Mouse (Mus musculus): ENCODE measurements around the gene Prrt1. TPM values are rescaled to one million over a fixed set of nuclear protein-coding genes. Genes with fewer than 3 reads are reported as not detected.

Gene Prrt1
- polyA plus RNA-seq, 1 experiment from 2014 or later = 2.8 TPM

DNA sequence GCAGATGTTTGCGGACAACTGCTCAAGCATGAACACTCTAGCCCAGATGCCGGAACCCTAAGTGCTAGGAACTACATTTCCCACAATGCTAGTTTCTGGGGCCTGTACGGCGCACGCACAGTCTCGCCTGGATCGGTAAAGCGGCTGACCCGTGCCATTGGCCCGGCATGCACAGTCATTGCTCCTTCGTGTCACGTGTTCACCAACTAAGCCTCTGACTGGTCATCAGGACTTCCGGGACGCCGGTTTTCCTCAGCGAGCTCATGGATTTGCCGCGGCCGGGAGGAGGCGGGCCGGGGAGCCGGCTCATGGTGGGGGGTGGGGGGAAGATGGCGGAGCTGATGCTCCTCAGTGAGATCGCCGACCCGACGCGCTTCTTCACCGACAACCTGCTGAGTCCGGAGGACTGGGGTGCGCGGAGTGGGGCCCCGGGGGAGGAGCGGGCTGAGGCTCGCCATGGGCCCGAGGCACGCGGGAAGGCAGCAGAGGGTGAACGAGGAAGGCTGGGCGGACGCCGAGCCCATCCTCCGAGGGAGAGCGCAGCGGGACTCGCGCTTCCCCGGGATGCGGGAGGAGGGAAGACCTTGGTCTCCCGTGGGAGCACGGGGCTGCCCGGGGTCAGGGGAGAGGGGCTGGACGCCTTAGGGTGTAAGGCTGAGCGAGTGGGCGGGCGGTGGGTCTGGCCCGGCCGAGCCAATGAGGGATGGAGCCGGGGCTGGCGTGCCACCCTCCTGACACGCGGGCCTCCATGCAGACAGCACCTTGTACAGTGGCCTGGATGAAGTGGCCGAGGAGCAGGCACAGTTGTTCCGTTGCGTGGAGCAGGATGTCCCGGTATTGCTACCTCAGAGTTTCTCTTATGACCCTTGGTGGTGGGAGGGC, 17.8 kb downstream of the Prrt1 start, which contains the start of gene Atf6b:
Gene Atf6b (plus strand): TSS at position 241 of the 882 bp plus-strand sequence.
- H3K36me3 ChIP-seq (ENCODE audit: poor library complexity, severe bottlenecking) = peaks cover 38% of the 10 kb centered on the region
- H3K27ac ChIP-seq = peak within 1 kb of the TSS; percentile 60
- H3K4me1 ChIP-seq = peaks cover 31% of the 10 kb centered on the region
- peak within 1 kb of the TSS; percentile 91 for H3K4me2 ChIP-seq
- no peaks in the 10 kb centered on the region for H3K9me3 ChIP-seq (replicated peaks)
- H3K9ac ChIP-seq = peak within 1 kb of the TSS; percentile 89
- 1% methylated on average over 66 of the region's 66 CpGs for WGBS
- H3K4me3 ChIP-seq = peak within 1 kb of the TSS; percentile 93
- ATAC-seq = peak; percentile 97
- H3K27me3 ChIP-seq = no peaks in the 10 kb centered on the region

- H3K4me2 ChIP-seq = peak overlapping the region; percentile 91
- peaks cover 31% of the 10 kb centered on the region for H3K4me1 ChIP-seq
- peaks cover 50% of the 10 kb centered on the region for H3K36me3 ChIP-seq (ENCODE audit: poor library complexity, severe bottlenecking)
- H3K4me3 ChIP-seq = peak overlapping the region; percentile 93
- peak overlapping the region; percentile 89 for H3K9ac ChIP-seq
- ATAC-seq = no peak
- H3K27me3 ChIP-seq = no peaks in the 10 kb centered on the region
- H3K9me3 ChIP-seq (replicated peaks) = no peaks in the 10 kb centered on the region
- 85% methylated on average over 16 of the region's 16 CpGs for WGBS
- no peak overlapping the region for H3K27ac ChIP-seq
Observed at GRCm38 (mm10) chr17:34648141-34648890, 19.0 kb downstream of the Prrt1 start.

DNA sequence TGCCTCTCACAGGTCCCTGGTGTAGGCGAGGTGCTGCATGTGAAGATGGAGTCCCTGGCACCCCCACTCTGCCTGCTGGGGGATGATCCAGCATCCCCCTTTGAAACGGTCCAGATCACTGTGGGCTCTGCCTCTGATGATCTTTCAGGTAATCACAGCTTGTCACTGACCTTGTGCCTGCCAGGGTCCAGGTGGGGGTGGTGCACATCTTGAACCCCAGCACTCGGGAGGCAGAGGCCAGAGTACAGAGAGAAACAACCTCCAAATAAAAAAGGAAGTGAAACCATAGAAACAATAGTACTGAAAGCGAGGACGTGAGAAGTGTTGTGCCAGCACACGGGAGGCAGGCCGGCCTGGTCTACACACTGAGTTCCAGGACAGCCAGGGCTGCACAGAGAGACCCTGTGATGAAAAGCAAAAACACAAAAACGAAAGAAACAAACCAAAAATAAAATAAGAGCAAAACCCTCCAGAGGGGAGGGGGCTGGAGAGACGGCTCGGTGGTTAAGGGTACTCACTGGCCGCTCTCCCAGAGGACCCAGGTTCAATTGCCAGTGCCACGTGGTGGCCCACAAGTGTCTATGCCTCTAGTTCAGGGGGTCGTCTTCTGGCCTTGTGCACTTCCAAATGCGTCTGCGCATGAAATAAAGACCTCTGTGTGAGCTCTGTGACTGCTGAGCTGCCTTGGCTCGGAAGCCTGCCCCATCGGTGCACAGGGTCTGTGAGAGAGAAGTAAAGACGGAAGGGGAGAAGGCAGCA, 20.0 kb downstream of the Prrt1 start:
- Histone ChIP-seq H3K36me3 (ENCODE audit: poor library complexity, severe bottlenecking) (peaks cover 59% of the 10 kb centered on the region), H3K27ac (no peak overlapping the region), H3K4me2 (no peak overlapping the region), H3K9me3 (replicated peaks) (no peaks in the 10 kb centered on the region), H3K4me1 (peaks cover 31% of the 10 kb centered on the region), H3K9ac (no peak overlapping the region), H3K27me3 (no peaks in the 10 kb centered on the region), H3K4me3 (no peak overlapping the region)
- no peak for ATAC-seq
- 91% methylated on average over 18 of the region's 18 CpGs for WGBS

DNA sequence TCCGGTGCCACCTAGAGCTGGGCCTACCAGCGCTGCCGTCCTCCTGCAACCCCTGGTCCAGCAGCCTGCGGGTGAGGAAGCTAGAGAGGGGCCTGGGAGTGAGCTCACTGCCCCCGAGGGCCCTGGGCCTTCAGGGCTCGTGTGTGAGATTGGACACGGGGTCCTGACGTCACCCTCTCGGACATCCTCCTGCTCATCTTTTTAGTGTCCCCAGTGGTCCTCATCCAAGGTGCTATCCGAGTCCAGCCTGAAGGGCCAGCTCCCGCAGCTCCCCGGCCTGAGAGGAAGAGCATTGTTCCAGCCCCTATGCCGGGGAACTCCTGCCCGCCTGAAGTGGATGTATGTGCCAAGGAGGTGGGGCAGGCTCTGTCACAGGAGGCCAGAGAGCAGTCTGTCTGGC, 21.4 kb downstream of the Prrt1 start:
- Histone ChIP-seq H3K27ac (no peak overlapping the region), H3K4me1 (peaks cover 21% of the 10 kb centered on the region), H3K4me2 (no peak overlapping the region), H3K36me3 (ENCODE audit: poor library complexity, severe bottlenecking) (peaks cover 70% of the 10 kb centered on the region), H3K9me3 (replicated peaks) (no peaks in the 10 kb centered on the region), H3K9ac (peak overlapping the region; percentile 21; the same call in 1 of the 2 replicates), H3K27me3 (no peaks in the 10 kb centered on the region), H3K4me3 (no peak overlapping the region)
- ATAC-seq = no peak
- 92% methylated on average over 14 of the region's 14 CpGs for WGBS

DNA sequence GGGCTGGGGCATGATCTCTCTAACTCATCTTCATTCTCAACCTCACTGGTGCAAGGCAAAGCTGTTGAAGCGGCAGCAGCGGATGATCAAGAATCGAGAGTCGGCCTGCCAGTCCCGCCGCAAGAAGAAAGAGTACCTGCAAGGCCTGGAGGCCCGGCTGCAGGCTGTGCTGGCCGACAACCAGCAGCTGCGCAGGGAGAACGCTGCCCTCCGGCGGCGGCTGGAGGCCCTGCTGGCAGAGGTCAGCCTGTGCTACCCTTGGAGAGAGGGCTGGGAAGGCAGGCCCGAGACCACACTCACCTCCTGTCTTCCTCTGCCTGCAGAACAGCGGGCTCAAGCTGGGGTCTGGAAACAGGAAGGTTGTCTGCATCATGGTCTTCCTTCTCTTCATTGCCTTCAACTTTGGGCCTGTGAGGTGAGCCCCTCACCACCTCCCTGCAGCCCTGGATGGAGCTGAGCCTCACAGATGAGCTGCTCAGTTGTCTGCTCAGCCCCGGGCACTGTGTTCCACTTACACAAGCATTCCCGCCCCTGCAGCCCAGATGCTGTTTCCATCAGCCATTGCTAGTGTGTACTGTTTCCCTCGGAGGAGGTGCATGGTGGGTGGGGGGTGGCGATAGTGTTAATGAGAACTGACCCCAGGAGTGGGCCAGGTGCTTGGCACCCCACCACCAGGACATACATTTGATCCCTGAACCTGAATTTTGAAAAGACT, 22.3 kb downstream of the Prrt1 start:
- peaks cover 70% of the 10 kb centered on the region for H3K36me3 ChIP-seq (ENCODE audit: poor library complexity, severe bottlenecking)
- H3K9ac ChIP-seq = no peak overlapping the region
- peaks cover 13% of the 10 kb centered on the region for H3K4me1 ChIP-seq
- ATAC-seq = no peak
- WGBS = 46% methylated on average over 19 of the region's 19 CpGs
- no peak overlapping the region for H3K4me2 ChIP-seq
- H3K27ac ChIP-seq = no peak overlapping the region
- no peaks in the 10 kb centered on the region for H3K27me3 ChIP-seq
- H3K4me3 ChIP-seq = no peak overlapping the region
- no peaks in the 10 kb centered on the region for H3K9me3 ChIP-seq (replicated peaks)

DNA sequence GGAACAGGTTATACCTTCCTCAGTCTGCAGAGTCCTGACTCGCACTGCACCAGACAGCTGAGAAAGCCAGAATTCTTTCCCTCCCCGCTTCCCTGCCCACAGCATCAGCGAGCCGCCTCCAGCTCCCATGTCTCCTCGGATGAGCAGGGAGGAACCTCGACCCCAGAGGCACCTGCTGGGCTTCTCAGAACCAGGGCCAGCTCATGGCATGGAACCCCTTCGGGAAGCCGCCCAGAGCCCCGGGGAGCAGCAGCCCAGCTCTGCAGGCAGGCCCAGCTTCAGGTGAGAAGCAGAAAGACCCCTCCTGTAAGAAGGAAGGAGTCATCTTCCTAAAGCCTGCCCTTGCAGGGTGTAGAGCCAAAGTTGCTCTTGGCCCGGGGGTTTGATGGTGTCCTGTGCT, 23.2 kb downstream of the Prrt1 start:
- H3K36me3 ChIP-seq (ENCODE audit: poor library complexity, severe bottlenecking) = peaks cover 70% of the 10 kb centered on the region
- H3K27ac ChIP-seq = no peak overlapping the region
- no peak overlapping the region for H3K4me3 ChIP-seq
- ATAC-seq = no peak
- no peak overlapping the region for H3K4me2 ChIP-seq
- H3K9me3 ChIP-seq (replicated peaks) = no peaks in the 10 kb centered on the region
- 94% methylated on average over 10 of the region's 10 CpGs for WGBS
- H3K27me3 ChIP-seq = no peaks in the 10 kb centered on the region
- peaks cover 12% of the 10 kb centered on the region for H3K4me1 ChIP-seq
- H3K9ac ChIP-seq = no peak overlapping the region

- 96% methylated on average over 8 of the region's 8 CpGs for WGBS
- Histone ChIP-seq H3K4me2 (no peak overlapping the region), H3K36me3 (ENCODE audit: poor library complexity, severe bottlenecking) (peaks cover 70% of the 10 kb centered on the region), H3K9me3 (replicated peaks) (no peaks in the 10 kb centered on the region), H3K9ac (no peak overlapping the region), H3K27ac (no peak overlapping the region), H3K4me1 (peaks cover 7% of the 10 kb centered on the region), H3K27me3 (no peaks in the 10 kb centered on the region), H3K4me3 (no peak overlapping the region)
- no peak for ATAC-seq
Observed at GRCm38 (mm10) chr17:34652985-34653384, 23.7 kb downstream of the Prrt1 start.

DNA sequence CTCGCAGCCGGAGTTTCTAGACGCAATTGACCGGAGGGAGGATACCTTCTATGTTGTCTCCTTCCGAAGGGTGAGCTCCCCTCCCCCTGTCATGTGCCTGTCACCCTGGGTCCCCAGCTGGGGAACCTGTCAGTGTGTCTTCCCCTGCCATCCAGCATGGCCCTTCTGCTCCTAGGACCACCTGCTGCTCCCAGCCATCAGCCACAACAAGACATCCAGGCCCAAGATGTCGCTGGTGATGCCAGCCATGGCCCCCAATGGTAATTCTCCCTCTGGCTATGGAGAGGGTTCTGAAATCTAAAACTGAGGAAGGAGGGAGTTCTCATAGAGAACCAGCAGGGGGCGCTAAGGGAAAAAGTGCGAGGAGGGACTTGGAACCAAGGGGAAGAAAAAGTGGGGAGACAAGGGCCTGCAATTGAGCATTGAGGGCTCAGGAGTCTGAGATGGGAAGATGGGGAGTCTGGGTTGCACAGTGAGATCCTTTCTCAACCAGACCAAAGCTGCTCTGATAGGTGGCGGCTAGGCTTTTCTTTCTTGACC, 24.5 kb downstream of the Prrt1 start:
- no peak overlapping the region for H3K9ac ChIP-seq
- H3K36me3 ChIP-seq (ENCODE audit: poor library complexity, severe bottlenecking) = peaks cover 66% of the 10 kb centered on the region
- no peaks in the 10 kb centered on the region for H3K9me3 ChIP-seq (replicated peaks)
- no peaks in the 10 kb centered on the region; the same call in 1 of the 2 replicates for H3K4me1 ChIP-seq
- no peak overlapping the region for H3K4me3 ChIP-seq
- H3K4me2 ChIP-seq = no peak overlapping the region
- peaks cover 1% of the 10 kb centered on the region; the same call in 1 of the 2 replicates for H3K27me3 ChIP-seq
- H3K27ac ChIP-seq = no peak overlapping the region
- 65% methylated on average over 9 of the region's 9 CpGs for WGBS
- no peak for ATAC-seq

DNA sequence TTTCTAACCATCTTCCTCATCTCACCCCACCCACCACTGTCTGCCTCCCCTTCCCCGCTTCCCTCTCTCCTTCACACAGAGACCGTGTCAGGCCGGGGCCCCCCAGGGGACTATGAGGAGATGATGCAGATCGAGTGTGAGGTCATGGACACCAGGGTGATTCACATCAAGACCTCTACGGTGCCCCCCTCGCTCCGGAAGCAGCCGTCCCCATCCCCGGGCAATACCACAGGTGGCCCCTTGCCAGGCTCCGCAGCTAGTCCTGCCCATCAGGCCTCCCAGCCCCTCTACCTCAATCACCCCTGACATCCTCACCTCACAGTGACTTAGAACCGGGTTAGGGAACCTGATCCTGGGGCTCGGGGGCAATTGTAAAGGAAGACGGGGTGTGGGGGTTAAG, 25.1 kb downstream of the Prrt1 start:
- Histone ChIP-seq H3K9me3 (replicated peaks) (no peaks in the 10 kb centered on the region), H3K27me3 (peaks cover 7% of the 10 kb centered on the region; the same call in 1 of the 2 replicates), H3K36me3 (ENCODE audit: poor library complexity, severe bottlenecking) (peaks cover 60% of the 10 kb centered on the region), H3K9ac (no peak overlapping the region), H3K4me3 (no peak overlapping the region), H3K4me2 (no peak overlapping the region), H3K4me1 (no peaks in the 10 kb centered on the region), H3K27ac (no peak overlapping the region)
- no peak for ATAC-seq
- 93% methylated on average over 13 of the region's 13 CpGs for WGBS

DNA sequence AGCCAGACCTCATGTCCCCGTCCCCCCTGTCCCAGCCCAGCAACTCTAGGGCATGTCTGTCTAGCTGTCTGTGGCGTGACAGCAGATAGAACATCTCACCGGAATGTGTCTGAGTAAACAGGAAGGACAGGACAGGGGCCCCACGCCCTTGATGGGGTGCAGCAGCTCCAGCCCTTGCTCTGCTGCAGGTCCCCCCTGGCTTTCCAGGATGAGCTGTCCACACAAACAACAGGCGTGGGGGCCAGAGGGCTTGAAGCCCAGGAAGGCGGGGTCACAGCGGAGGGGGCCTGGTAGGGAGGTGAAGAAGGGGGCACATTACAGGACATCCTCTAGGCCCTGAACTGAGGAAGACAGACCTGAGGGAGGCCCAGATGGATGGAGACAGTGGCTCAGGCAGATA, 25.8 kb downstream of the Prrt1 start:
- H3K4me3 ChIP-seq = no peak overlapping the region
- H3K9ac ChIP-seq = no peak overlapping the region
- H3K27ac ChIP-seq = no peak overlapping the region
- ATAC-seq = no peak
- no peak overlapping the region for H3K4me2 ChIP-seq
- no peaks in the 10 kb centered on the region for H3K9me3 ChIP-seq (replicated peaks)
- peaks cover 52% of the 10 kb centered on the region for H3K36me3 ChIP-seq (ENCODE audit: poor library complexity, severe bottlenecking)
- H3K4me1 ChIP-seq = no peaks in the 10 kb centered on the region
- H3K27me3 ChIP-seq = peaks cover 15% of the 10 kb centered on the region
- 84% methylated on average over 7 of the region's 7 CpGs for WGBS

DNA sequence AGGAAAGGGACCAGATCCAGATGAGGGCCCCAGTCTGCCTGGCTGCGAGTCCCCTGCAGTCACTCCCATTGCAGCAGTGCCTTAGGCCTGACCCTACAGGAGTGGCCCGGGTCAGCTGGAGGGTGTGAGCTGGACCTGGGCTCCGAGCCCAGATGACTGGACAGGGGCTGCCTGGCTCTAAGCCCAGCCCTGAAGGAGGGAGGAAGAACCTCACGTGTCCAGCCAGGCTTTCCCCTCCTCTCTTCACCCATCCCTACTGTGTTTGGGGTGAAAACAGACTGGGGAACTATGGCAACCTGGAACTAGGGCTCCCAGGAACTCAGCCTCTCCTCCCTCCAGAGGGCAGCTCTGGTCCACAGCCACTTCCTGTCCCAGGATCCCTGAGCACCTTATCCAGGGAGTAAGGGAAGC, 26.3 kb downstream of the Prrt1 start:
- no peak overlapping the region for H3K27ac ChIP-seq
- H3K9ac ChIP-seq = no peak overlapping the region

More for the DNA sequence above, 26.3 kb downstream of the Prrt1 start:
- no peaks in the 10 kb centered on the region for H3K4me1 ChIP-seq
- no peak overlapping the region for H3K4me2 ChIP-seq
- H3K9me3 ChIP-seq (replicated peaks) = no peaks in the 10 kb centered on the region
- peaks cover 19% of the 10 kb centered on the region for H3K27me3 ChIP-seq
- H3K4me3 ChIP-seq = no peak overlapping the region
- WGBS = 70% methylated on average over 4 of the region's 4 CpGs
- ATAC-seq = 0 out of 2 replicates have a peak, but pooled peaks have one; percentile 16
- H3K36me3 ChIP-seq (ENCODE audit: poor library complexity, severe bottlenecking) = peaks cover 48% of the 10 kb centered on the region
